Mouse (Mus musculus) bone marrow macrophage, adult 2 months (primary cell): ENCODE measurements around the gene Trim47.

ENCODE experiments used
- CTCF ChIP-seq: IDR thresholded peaks from 2 replicates; pipeline ENCODE4 v1.5.1; 2012; ENCODE audit warnings: low read depth, mild to moderate bottlenecking, low read length, moderate library complexity
- POLR2A ChIP-seq: IDR thresholded peaks from 2 replicates; pipeline ENCODE4 v1.6.1; 2012; ENCODE audit warnings: mild to moderate bottlenecking, low read depth, low read length, borderline replicate concordance

- no peak for TF ChIP-seq CTCF
- no peak for TF ChIP-seq POLR2A
Measured at GRCm38 (mm10) chr11:116131349-116132170, 4.5 kb upstream of the Trim47 start.
